Mouse (Mus musculus): ENCODE results near the gene Srrm3. TPM values are rescaled to one million over a fixed set of nuclear protein-coding genes. Genes with fewer than 3 reads are reported as not detected.

The Srrm3 gene
- polyA plus RNA-seq, 1 experiment from 2014 or later, result 79.4 TPM

- H3K36me3 ChIP-seq, result peaks cover 25% of the 10 kb centered on the region
- H3K4me2 ChIP-seq, result peak overlapping the region; percentile 35
- 8% methylated on average over 20 of the region's 20 CpGs for WGBS
- no peaks in the 10 kb centered on the region for H3K9me3 ChIP-seq
- H3K4me3 ChIP-seq, result peak overlapping the region; percentile 19; the same call in 1 of the 2 replicates
- ATAC-seq (ENCODE audit: low FRiP score, low read depth), result peak; percentile 92
- peak overlapping the region; percentile 83 for H3K27ac ChIP-seq (replicated peaks)
- H3K9ac ChIP-seq, result peak overlapping the region; percentile 20; the same call in 1 of the 2 replicates
- no peaks in the 10 kb centered on the region for H3K27me3 ChIP-seq
- H3K4me1 ChIP-seq (replicated peaks), result peaks cover 14% of the 10 kb centered on the region
These were observed 12.5 kb upstream of the Srrm3 start for GRCm38 (mm10) chr5:135793996-135794858.

GRCm38 (mm10) chr5:135794859-135795181 lies 11.9 kb upstream of the Srrm3 start:
- H3K9me3 ChIP-seq, result no peaks in the 10 kb centered on the region
- ATAC-seq (ENCODE audit: low FRiP score, low read depth), result no peak; the same call in 1 of the 2 replicates
- 8% methylated on average over 5 of the region's 5 CpGs for WGBS
- H3K9ac ChIP-seq, result no peak overlapping the region
- H3K27ac ChIP-seq (replicated peaks), result peak overlapping the region; percentile 83
- no peak overlapping the region for H3K4me3 ChIP-seq
- peak overlapping the region; percentile 35 for H3K4me2 ChIP-seq
- H3K4me1 ChIP-seq (replicated peaks), result peaks cover 14% of the 10 kb centered on the region
- no peaks in the 10 kb centered on the region for H3K27me3 ChIP-seq
- H3K36me3 ChIP-seq, result peaks cover 19% of the 10 kb centered on the region

DNA sequence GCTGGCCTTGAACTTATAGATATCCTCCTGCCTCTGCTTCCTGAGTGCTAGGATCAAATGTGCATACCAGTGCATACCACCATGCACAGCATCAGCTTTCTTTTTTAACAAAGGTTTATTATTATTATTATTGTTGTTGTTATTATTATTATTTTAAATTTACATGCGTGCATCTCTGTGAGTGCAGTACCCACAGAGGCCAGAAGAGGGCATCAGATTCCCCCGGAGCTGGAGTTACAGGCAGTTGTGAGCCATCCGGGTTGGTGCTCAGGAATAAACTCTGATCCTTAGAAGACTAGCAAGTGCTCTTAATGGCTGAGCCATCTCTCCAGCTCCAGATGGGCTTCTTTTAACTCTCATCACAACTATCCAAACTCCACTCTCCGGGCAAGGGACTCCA lies 6.9 kb upstream of the Srrm3 start:
- no peak for ATAC-seq (ENCODE audit: low FRiP score, low read depth)
- Histone ChIP-seq H3K4me3 (no peak overlapping the region), H3K27ac (replicated peaks) (0 out of 2 replicates have a peak overlapping the region, but pooled peaks have one; percentile 49), H3K36me3 (no peaks in the 10 kb centered on the region), H3K9me3 (no peaks in the 10 kb centered on the region), H3K4me2 (no peak overlapping the region), H3K4me1 (replicated peaks) (peaks cover 18% of the 10 kb centered on the region), H3K27me3 (no peaks in the 10 kb centered on the region), H3K9ac (no peak overlapping the region)
- 44% methylated on average over 4 of the region's 4 CpGs for WGBS

GRCm38 (mm10) chr5:135800927-135801326 lies 5.8 kb upstream of the Srrm3 start:
- H3K9me3 ChIP-seq, result no peaks in the 10 kb centered on the region
- no peaks in the 10 kb centered on the region for H3K27me3 ChIP-seq
- WGBS, result 3% methylated on average over 6 of the region's 6 CpGs
- H3K4me1 ChIP-seq (replicated peaks), result peaks cover 13% of the 10 kb centered on the region
- peak; percentile 46 for ATAC-seq (ENCODE audit: low FRiP score, low read depth)
- 0 out of 2 replicates have a peak overlapping the region, but pooled peaks have one; percentile 1 for H3K4me2 ChIP-seq
- peak overlapping the region; percentile 49 for H3K27ac ChIP-seq (replicated peaks)
- no peaks in the 10 kb centered on the region for H3K36me3 ChIP-seq
- H3K4me3 ChIP-seq, result no peak overlapping the region
- no peak overlapping the region for H3K9ac ChIP-seq

GRCm38 (mm10) chr5:135802641-135803040 lies 4.0 kb upstream of the Srrm3 start:
- H3K9ac ChIP-seq, result no peak overlapping the region
- H3K4me1 ChIP-seq (replicated peaks), result peaks cover 22% of the 10 kb centered on the region
- no peaks in the 10 kb centered on the region for H3K36me3 ChIP-seq
- no peaks in the 10 kb centered on the region for H3K27me3 ChIP-seq
- H3K9me3 ChIP-seq, result no peaks in the 10 kb centered on the region
- no peak overlapping the region for H3K4me3 ChIP-seq
- 79% methylated on average over 8 of the region's 8 CpGs for WGBS
- H3K27ac ChIP-seq (replicated peaks), result peak overlapping the region; percentile 42; the same call in 1 of the 2 replicates
- no peak overlapping the region for H3K4me2 ChIP-seq
- peak; percentile 39; the same call in 1 of the 2 replicates for ATAC-seq (ENCODE audit: low FRiP score, low read depth)

DNA sequence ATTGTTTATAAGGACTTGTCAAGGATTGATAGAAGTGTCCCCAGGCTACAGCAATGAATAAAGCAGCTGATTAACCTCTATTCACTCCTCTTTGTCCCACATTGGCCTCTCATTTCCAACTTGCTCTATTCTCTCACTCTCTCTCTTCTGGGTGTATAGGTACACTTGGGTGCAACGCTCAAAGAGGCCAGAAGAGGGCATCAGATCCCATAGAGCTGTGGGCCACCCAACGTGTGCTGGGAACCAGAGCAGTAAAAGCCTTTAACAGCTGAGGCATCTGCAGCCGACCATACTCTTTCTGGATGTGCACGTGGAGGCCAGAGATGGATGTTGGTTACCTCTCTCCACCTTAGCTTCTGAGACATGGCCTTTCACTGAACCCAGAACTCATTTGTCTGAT lies 3.6 kb upstream of the Srrm3 start:
- Histone ChIP-seq H3K36me3 (no peaks in the 10 kb centered on the region), H3K9ac (no peak overlapping the region), H3K4me1 (replicated peaks) (peaks cover 27% of the 10 kb centered on the region), H3K27me3 (no peaks in the 10 kb centered on the region), H3K27ac (replicated peaks) (peak overlapping the region; percentile 42; the same call in 1 of the 2 replicates), H3K9me3 (no peaks in the 10 kb centered on the region), H3K4me3 (no peak overlapping the region), H3K4me2 (no peak overlapping the region)
- ATAC-seq (ENCODE audit: low FRiP score, low read depth), result no peak
- WGBS, result 63% methylated on average over 4 of the region's 4 CpGs

DNA sequence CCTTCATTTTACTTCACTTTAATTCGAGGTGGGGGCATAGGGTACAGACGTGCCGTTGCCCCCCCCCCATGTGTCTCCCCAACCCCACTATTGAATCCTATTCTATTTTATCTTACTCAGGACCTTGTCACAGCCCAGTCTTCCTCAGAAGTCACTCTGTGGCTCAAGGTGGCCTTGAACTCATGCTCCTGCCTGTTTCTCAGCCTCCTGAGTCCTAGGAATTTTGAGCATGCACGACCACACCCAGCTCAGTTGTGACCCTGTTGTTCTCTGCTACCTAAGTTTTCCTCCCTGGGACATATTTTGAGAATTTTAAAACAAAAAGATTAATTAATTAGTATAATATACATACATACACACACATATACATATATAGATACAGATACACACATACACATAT lies 3.0 kb upstream of the Srrm3 start:
- Histone ChIP-seq H3K9ac (no peak overlapping the region), H3K9me3 (no peaks in the 10 kb centered on the region), H3K4me1 (replicated peaks) (peaks cover 32% of the 10 kb centered on the region), H3K36me3 (no peaks in the 10 kb centered on the region), H3K27me3 (no peaks in the 10 kb centered on the region), H3K4me3 (no peak overlapping the region), H3K4me2 (no peak overlapping the region), H3K27ac (replicated peaks) (no peak overlapping the region)
- ATAC-seq (ENCODE audit: low FRiP score, low read depth), result no peak
- 88% methylated on average over 4 of the region's 4 CpGs for WGBS

GRCm38 (mm10) chr5:135804735-135805134 lies 2.0 kb upstream of the Srrm3 start:
- peak overlapping the region; percentile 19; the same call in 1 of the 2 replicates for H3K27ac ChIP-seq (replicated peaks)

GRCm38 (mm10) chr5:135807263-135807637 lies 560 bp downstream of the Srrm3 start:
- Histone ChIP-seq H3K36me3 (no peaks in the 10 kb centered on the region), H3K4me1 (replicated peaks) (peaks cover 31% of the 10 kb centered on the region), H3K27ac (replicated peaks) (peak overlapping the region; percentile 60; the same call in 1 of the 2 replicates), H3K9ac (peak overlapping the region; percentile 82), H3K27me3 (no peaks in the 10 kb centered on the region), H3K4me2 (peak overlapping the region; percentile 76), H3K4me3 (peak overlapping the region; percentile 56), H3K9me3 (no peaks in the 10 kb centered on the region)
- WGBS, result 33% methylated on average over 3 of the region's 3 CpGs
- ATAC-seq (ENCODE audit: low FRiP score, low read depth), result peak; percentile 40; the same call in 1 of the 2 replicates

More at GRCm38 (mm10) chr5:135804735-135805134, 2.0 kb upstream of the Srrm3 start:
- H3K9ac ChIP-seq, result no peak overlapping the region
- H3K27me3 ChIP-seq, result no peaks in the 10 kb centered on the region
- H3K4me3 ChIP-seq, result no peak overlapping the region
- no peak for ATAC-seq (ENCODE audit: low FRiP score, low read depth)
- H3K4me2 ChIP-seq, result no peak overlapping the region
- no peaks in the 10 kb centered on the region for H3K9me3 ChIP-seq
- peaks cover 40% of the 10 kb centered on the region for H3K4me1 ChIP-seq (replicated peaks)
- H3K36me3 ChIP-seq, result no peaks in the 10 kb centered on the region
- 37% methylated on average over 2 of the region's 2 CpGs for WGBS

DNA sequence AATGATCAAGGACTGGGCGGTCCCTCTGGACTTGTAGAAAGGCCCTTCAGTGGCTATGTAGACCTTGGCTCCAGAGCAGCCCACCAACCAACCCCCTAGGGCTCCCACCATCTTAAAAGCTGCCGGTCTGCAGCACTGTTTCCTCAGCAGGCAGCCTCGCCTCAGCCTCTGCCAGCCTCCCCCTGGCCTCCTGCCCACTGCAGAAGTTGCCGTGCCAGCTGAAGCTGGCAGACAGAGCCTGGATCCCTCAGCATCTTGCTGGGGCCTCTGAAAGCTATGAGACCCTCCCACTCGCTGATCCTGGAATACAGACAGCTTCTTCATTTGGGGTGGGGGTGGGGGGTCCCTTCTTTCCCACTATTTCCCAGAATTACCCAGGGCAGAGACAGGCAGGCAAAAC lies 6.3 kb downstream of the Srrm3 start:
- H3K9me3 ChIP-seq, result no peaks in the 10 kb centered on the region
- no peak overlapping the region for H3K4me3 ChIP-seq
- no peak overlapping the region for H3K9ac ChIP-seq
- H3K36me3 ChIP-seq, result no peaks in the 10 kb centered on the region
- ATAC-seq (ENCODE audit: low FRiP score, low read depth), result no peak; the same call in 1 of the 2 replicates
- no peaks in the 10 kb centered on the region for H3K27me3 ChIP-seq
- H3K4me2 ChIP-seq, result no peak overlapping the region
- H3K4me1 ChIP-seq (replicated peaks), result peaks cover 21% of the 10 kb centered on the region
- 39% methylated on average over 5 of the region's 5 CpGs for WGBS
- 0 out of 2 replicates have a peak overlapping the region, but pooled peaks have one; percentile 38 for H3K27ac ChIP-seq (replicated peaks)

DNA sequence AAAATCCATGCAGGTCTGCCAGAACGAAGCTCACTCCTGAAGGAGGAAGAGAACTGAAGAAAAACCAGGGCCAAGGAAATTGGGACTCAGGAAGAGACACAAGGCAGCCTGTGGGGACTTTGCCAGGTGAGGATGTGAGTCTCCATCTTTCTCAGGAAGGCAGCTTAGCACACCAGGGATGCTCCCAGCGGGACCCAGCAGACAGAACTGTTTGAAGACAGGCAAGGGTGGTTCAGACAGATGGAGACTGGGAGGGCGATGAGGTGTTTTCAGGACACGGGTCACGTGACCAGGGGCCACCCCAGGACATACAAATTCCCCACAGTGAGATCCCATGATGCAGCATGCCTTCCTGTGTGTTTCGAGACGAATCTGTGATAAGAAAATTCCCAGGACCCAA lies 11.8 kb downstream of the Srrm3 start:
- no peak for ATAC-seq (ENCODE audit: low FRiP score, low read depth)
- H3K4me3 ChIP-seq, result no peak overlapping the region
- no peak overlapping the region for H3K27ac ChIP-seq (replicated peaks)
- no peaks in the 10 kb centered on the region for H3K9me3 ChIP-seq
- 49% methylated on average over 7 of the region's 7 CpGs for WGBS
- no peak overlapping the region for H3K9ac ChIP-seq
- no peaks in the 10 kb centered on the region for H3K36me3 ChIP-seq
- peaks cover 22% of the 10 kb centered on the region for H3K4me1 ChIP-seq (replicated peaks)
- no peaks in the 10 kb centered on the region for H3K27me3 ChIP-seq
- H3K4me2 ChIP-seq, result no peak overlapping the region

- WGBS, result 8% methylated on average over 7 of the region's 7 CpGs
- peak overlapping the region; percentile 1; the same call in 1 of the 2 replicates for H3K9ac ChIP-seq
These were observed 15.7 kb downstream of the Srrm3 start for GRCm38 (mm10) chr5:135822316-135822944.

More at GRCm38 (mm10) chr5:135822316-135822944, 15.7 kb downstream of the Srrm3 start:
- H3K9me3 ChIP-seq, result no peaks in the 10 kb centered on the region
- no peaks in the 10 kb centered on the region for H3K27me3 ChIP-seq
- H3K27ac ChIP-seq (replicated peaks), result peak overlapping the region; percentile 75
- H3K36me3 ChIP-seq, result no peaks in the 10 kb centered on the region
- H3K4me2 ChIP-seq, result peak overlapping the region; percentile 31
- H3K4me3 ChIP-seq, result no peak overlapping the region
- ATAC-seq (ENCODE audit: low FRiP score, low read depth), result peak; percentile 76
- H3K4me1 ChIP-seq (replicated peaks), result peaks cover 40% of the 10 kb centered on the region

Measured in hindbrain, embryonic 15.5 days (tissue).